Mouse (Mus musculus) CH12.LX (cell line): ENCODE measurements around the gene Ghr.

Experiments
- KAT2A ChIP-seq: IDR thresholded peaks from 2 replicates; pipeline ENCODE4 v1.6.1; 2012; ENCODE audit warnings: low read length, improper control_type of control experiment, inconsistent platforms; ENCODE audit not compliant: insufficient replicate concordance
- SIN3A ChIP-seq: IDR thresholded peaks from 2 replicates; pipeline ENCODE4 v1.6.1; 2012; ENCODE audit warnings: low read length, improper control_type of control experiment, inconsistent platforms

DNA sequence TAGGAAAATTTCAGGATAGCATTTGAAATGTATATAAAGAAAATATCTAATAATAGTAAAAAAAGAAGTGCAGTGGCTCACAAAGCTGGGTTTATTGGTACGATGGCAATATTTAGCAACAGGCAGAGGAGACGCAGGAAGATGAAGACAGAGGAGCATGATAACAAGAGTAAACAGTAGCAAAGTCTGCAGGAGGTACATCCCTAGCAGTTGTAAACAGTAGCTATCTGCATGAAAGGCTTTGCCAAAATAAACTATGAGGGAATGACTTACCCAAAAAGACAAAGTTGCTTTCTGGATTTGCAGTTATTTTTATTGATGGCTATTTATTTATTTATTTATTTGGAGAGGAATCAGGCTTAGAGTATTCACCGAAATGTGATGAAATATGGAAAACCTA is 92.4 kb downstream of the Ghr start:
- TF ChIP-seq SIN3A: no peak
- TF ChIP-seq KAT2A: no peak
